Mouse (Mus musculus) limb, embryonic 14.5 days (tissue): ENCODE measurements at regions not wholly inside any gene's neighbourhood (a gene's known extent, or its start where the extent isn't known, plus 50 kb on each side); places are given as distances from the start of the nearest gene placed in this dataset.

Experiments
- ATAC-seq: fragments of 200-750 bp; cut with Nextera tagmentation; 2 replicates; pipeline ENCODE4 v1.8.0; 2017; ENCODE audit warnings: low read depth, moderate number of reproducible peaks, moderate TSS enrichment; ENCODE audit not compliant: low FRiP score
- DNase-seq: peaks from one replicate; pipeline ENCODE4 v3.0.0-alpha.2; 2015; ENCODE audit warnings: low spot score
- H3K27ac ChIP-seq: fragments of 300-500 bp; sonication (generic); replicated peaks from 2 replicates; pipeline ENCODE4 v1.5.1; 2014; ENCODE audit warnings: low read depth, mild to moderate bottlenecking, low read length, moderate library complexity, mixed read lengths
- H3K27me3 ChIP-seq: fragments of 300-500 bp; sonication (generic); 2 replicates; pipeline ENCODE4 v1.6.1; 2014; ENCODE audit warnings: low read length, mixed read lengths; ENCODE audit not compliant: control insufficient read depth, insufficient read depth
- H3K36me3 ChIP-seq: fragments of 300-500 bp; sonication (generic); 2 replicates; pipeline ENCODE4 v1.6.1; 2014; ENCODE audit warnings: mild to moderate bottlenecking, low read length, moderate library complexity, mixed read lengths; ENCODE audit not compliant: control insufficient read depth, insufficient read depth
- H3K4me1 ChIP-seq: fragments of 300-500 bp; sonication (generic); 2 replicates; pipeline ENCODE4 v1.6.1; 2014; ENCODE audit warnings: antibody characterized with exemption, low read length, mixed read lengths; ENCODE audit not compliant: control insufficient read depth, insufficient read depth
- H3K4me2 ChIP-seq: fragments of 300-500 bp; sonication (generic); replicated peaks from 2 replicates; pipeline ENCODE4 v1.6.1; 2014; ENCODE audit warnings: low read depth, mild to moderate bottlenecking, low read length, moderate library complexity; ENCODE audit not compliant: severe bottlenecking
- H3K4me3 ChIP-seq: fragments of 300-500 bp; sonication (generic); replicated peaks from 2 replicates; pipeline ENCODE4 v1.5.1; 2014; ENCODE audit warnings: low read length
- H3K9ac ChIP-seq: fragments of 300-500 bp; sonication (generic); 2 replicates; pipeline ENCODE4 v1.6.1; 2014; ENCODE audit warnings: mild to moderate bottlenecking, low read depth, low read length, moderate library complexity; ENCODE audit not compliant: severe bottlenecking
- H3K9me3 ChIP-seq: fragments of 300-500 bp; sonication (generic); 2 replicates; pipeline ENCODE4 v1.6.1; 2016; ENCODE audit warnings: low read length; ENCODE audit not compliant: control insufficient read depth
- POLR2A ChIP-seq: fragments of 200-500 bp; IDR thresholded peaks from 2 replicates; pipeline ENCODE4 v1.8.0; 2012; ENCODE audit warnings: inconsistent platforms, mild to moderate bottlenecking, moderate library complexity, borderline replicate concordance; ENCODE audit not compliant: insufficient read depth, insufficient read length; ENCODE audit errors: extremely low read depth
- WGBS: fragments of 180-500 bp; shearing (Covaris S2); extraction: QIAGEN DNeasy Blood & Tissue Kit; methylation state at CpG from one replicate; pipeline ENCODE4 v1.1.7; 2014; 5-methylcytosine and 5-hydroxymethylcytosine counted together

DNA sequence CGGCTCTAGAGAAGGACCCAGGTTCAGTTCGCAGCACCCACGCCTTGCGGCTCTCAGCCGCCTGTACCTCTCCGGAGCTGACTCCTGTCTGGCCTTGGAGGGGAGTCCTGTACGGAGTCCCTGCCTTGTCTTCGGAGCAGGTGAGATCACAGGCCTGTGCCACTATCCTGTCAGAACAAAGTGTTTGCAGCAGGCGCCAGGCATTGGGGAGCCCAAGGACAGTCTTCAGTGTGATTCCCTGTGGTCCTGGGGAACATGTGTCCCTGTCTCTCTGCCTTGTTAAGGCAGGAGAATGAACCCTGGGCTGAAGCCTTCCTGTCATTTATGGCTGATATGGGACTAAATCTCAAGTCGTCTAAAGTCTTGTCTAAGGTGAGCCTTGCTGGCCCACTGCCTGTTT lies 176.5 kb downstream of the Vrk1 start:
- ATAC-seq (no peak), DNase-seq (no peak)
- no peak overlapping the region for H3K4me3 ChIP-seq

DNA sequence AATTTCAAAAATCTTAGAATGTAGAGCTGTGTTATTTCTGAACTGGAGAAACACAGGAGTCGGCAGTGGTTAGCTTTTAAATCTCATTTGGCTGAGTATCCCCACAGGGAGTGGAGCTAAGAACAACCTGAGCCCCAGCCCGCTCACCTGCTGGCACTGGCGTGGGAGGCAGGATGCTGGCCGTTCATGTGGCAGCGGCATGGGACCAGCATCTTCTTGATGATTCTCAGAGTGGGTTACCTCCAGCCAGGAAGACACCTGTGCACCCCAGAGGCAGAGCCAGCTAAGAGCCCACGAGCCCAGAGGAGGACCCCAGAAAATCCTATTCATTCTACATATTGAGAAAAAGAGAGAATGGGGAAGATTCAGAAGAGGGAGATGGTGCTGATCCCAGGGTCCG lies 181.7 kb downstream of the Vrk1 start:
- Histone ChIP-seq H3K9me3 (no peaks in the 10 kb centered on the region), H3K9ac (no peak overlapping the region), H3K4me2 (no peak overlapping the region), H3K4me3 (no peak overlapping the region), H3K27ac (no peak overlapping the region), H3K27me3 (no peaks in the 10 kb centered on the region), H3K4me1 (no peaks in the 10 kb centered on the region), H3K36me3 (no peaks in the 10 kb centered on the region)
- DNase-seq = no peak
- TF ChIP-seq POLR2A = no peak
- WGBS = 85% methylated on average over 7 of the region's 7 CpGs
- ATAC-seq = no peak

More for the DNA sequence above, 176.5 kb downstream of the Vrk1 start:
- Histone ChIP-seq H3K36me3 (no peaks in the 10 kb centered on the region), H3K4me1 (no peaks in the 10 kb centered on the region), H3K9me3 (no peaks in the 10 kb centered on the region), H3K4me2 (no peak overlapping the region), H3K9ac (no peak overlapping the region), H3K27ac (no peak overlapping the region), H3K27me3 (no peaks in the 10 kb centered on the region)
- 86% methylated on average over 10 of the region's 10 CpGs for whole genome bisulfite sequencing
- no peak for TF ChIP-seq POLR2A

DNA sequence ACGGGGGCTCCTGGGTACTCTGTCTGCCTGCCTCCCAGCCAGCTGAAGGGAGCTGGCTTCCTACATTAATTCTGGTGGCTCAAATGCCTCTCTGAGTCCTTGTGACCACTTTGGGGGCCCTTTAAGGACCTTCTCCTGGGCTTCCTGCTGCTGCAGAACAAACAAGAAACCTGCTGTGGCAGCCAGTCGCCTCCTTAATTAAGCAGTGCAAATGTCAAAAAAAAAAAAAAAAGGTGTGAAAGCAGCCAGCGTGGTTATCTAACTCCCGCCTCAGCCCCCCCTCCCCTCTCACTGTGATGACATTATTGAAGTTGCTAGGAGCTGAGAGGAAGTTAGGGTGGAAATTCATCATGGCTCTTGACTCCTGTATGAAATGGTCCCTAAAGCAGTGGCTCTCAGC lies 189.3 kb downstream of the Vrk1 start:
- no peak for TF ChIP-seq POLR2A
- ATAC-seq (no peak), DNase-seq (no peak)
- Histone ChIP-seq H3K9me3 (no peaks in the 10 kb centered on the region), H3K27me3 (no peaks in the 10 kb centered on the region), H3K4me1 (no peaks in the 10 kb centered on the region), H3K36me3 (no peaks in the 10 kb centered on the region), H3K27ac (no peak overlapping the region), H3K4me3 (no peak overlapping the region), H3K9ac (no peak overlapping the region), H3K4me2 (no peak overlapping the region)
- WGBS = 25% methylated on average over 4 of the region's 4 CpGs

- DNase-seq = no peak
- Histone ChIP-seq H3K27ac (no peak overlapping the region), H3K36me3 (no peaks in the 10 kb centered on the region), H3K4me2 (no peak overlapping the region), H3K27me3 (no peaks in the 10 kb centered on the region), H3K9me3 (no peaks in the 10 kb centered on the region), H3K9ac (no peak overlapping the region), H3K4me1 (no peaks in the 10 kb centered on the region), H3K4me3 (no peak overlapping the region)
- 84% methylated on average over 8 of the region's 8 CpGs for WGBS
- no peak for ATAC-seq
- TF ChIP-seq POLR2A = no peak
Measured at GRCm38 (mm10) chr12:106203526-106203925, 193.5 kb downstream of the Vrk1 start.

- DNase-seq (no peak), ATAC-seq (no peak)
- Histone ChIP-seq H3K4me3 (no peak overlapping the region), H3K4me2 (no peak overlapping the region), H3K9ac (no peak overlapping the region), H3K27ac (no peak overlapping the region), H3K27me3 (no peaks in the 10 kb centered on the region), H3K9me3 (no peaks in the 10 kb centered on the region), H3K4me1 (no peaks in the 10 kb centered on the region), H3K36me3 (no peaks in the 10 kb centered on the region)
- 81% methylated on average over 6 of the region's 6 CpGs for WGBS
- TF ChIP-seq POLR2A = no peak
Measured at GRCm38 (mm10) chr12:106210959-106211358, 200.9 kb downstream of the Vrk1 start.

DNA sequence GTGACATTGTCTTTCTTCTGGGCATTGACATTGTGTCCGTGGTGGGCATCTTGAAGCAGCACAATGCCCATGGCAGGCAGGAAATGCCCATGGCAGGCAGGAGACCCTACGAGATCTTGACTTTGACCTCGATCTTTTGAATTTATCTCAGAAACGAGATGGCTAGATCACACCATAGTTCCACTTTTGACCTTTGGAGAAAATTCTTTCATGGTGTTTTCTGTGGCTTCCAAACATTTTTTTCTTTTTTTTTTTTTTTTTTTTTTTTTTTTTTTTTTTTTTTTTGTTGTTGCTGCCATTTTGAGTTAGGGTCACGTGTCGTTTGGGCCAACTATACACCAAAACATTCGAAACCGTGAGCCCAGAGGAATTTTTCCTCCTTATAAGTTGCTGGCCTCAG lies 201.5 kb downstream of the Vrk1 start:
- H3K36me3 ChIP-seq = no peaks in the 10 kb centered on the region
- H3K4me3 ChIP-seq = no peak overlapping the region
- no peak overlapping the region for H3K27ac ChIP-seq
- DNase-seq = no peak
- 88% methylated on average over 8 of the region's 8 CpGs for WGBS
- TF ChIP-seq POLR2A = no peak
- ATAC-seq = no peak
- no peak overlapping the region for H3K4me2 ChIP-seq
- H3K27me3 ChIP-seq = no peaks in the 10 kb centered on the region
- H3K9me3 ChIP-seq = no peaks in the 10 kb centered on the region
- H3K4me1 ChIP-seq = no peaks in the 10 kb centered on the region
- H3K9ac ChIP-seq = no peak overlapping the region
